Mouse (Mus musculus) intestine, embryonic 14.5 days (tissue): Measurements from ENCODE around the gene Cd83. TPM values are rescaled to one million over a fixed set of nuclear protein-coding genes. Genes with fewer than 3 reads are reported as not detected.

ENCODE experiments used
- polyA plus RNA-seq: library from polyadenylated mRNA; unstranded; fragments of >200 nt; fragmentation: Nextera tagmentation; extraction: Ambion mirVana; gene quantifications from 2 replicates; pipeline ENCODE4 v1.2.1, GENCODE M21; 2014

The Cd83 gene
- polyA plus RNA-seq, 1 experiment from 2014 or later, result 9.4 TPM

Other genes starting within 250 kb of the Cd83 start
- gene Mcur1, start 224.6 kb upstream of the Cd83 start, polyA plus RNA-seq, result 11.2 and 13.1 TPM in 2 replicates
- 1.5 and 2.2 TPM in 2 replicates for gene Rnf182, start 169.1 kb upstream of the Cd83 start, polyA plus RNA-seq